Mouse (Mus musculus): ENCODE results near the gene Fam107b. TPM values are rescaled to one million over a fixed set of nuclear protein-coding genes. Genes with fewer than 3 reads are reported as not detected.

Gene Fam107b
- polyA plus RNA-seq, 2 experiments: 9.8 to 20.8 TPM

GRCm38 (mm10) chr2:3817626-3818025, 247.3 kb downstream of the Fam107b start:
- DNase-seq (ENCODE audit: low read depth in 3 of 3, low spot score in 3 of 3) (no peak), ATAC-seq (ENCODE audit: insufficient read depth) (no peak)
- no peak overlapping the region for H3K4me2 ChIP-seq (ENCODE audit: low read depth)
- WGBS (ENCODE audit: insufficient replicate concordance): 47% methylated on average over 3 of the region's 3 CpGs
- no peak for TF ChIP-seq CTCF (IDR thresholded peaks at IDR 0.05; ENCODE audit: low read depth)
- no peak overlapping the region for H3K27ac ChIP-seq
- no peaks in the 10 kb centered on the region for H3K27me3 ChIP-seq (ENCODE audit: control insufficient read depth, insufficient read depth, low read length)
- no peak overlapping the region for H3K9ac ChIP-seq (replicated peaks)
- H3K36me3 ChIP-seq (replicated peaks; ENCODE audit: control insufficient read depth, insufficient read depth, low read depth): no peaks in the 10 kb centered on the region
- no peak overlapping the region for H3K4me3 ChIP-seq (ENCODE audit: insufficient read depth in 1 of 2, low read depth in 2 of 2, low read length in 2 of 2)
- H3K9me3 ChIP-seq (ENCODE audit: control insufficient read depth, low read length): no peaks in the 10 kb centered on the region
- H3K4me1 ChIP-seq (replicated peaks; ENCODE audit: control insufficient read depth in 2 of 2, insufficient read depth in 2 of 2, low read length in 1 of 2): no peaks in the 10 kb centered on the region

DNA sequence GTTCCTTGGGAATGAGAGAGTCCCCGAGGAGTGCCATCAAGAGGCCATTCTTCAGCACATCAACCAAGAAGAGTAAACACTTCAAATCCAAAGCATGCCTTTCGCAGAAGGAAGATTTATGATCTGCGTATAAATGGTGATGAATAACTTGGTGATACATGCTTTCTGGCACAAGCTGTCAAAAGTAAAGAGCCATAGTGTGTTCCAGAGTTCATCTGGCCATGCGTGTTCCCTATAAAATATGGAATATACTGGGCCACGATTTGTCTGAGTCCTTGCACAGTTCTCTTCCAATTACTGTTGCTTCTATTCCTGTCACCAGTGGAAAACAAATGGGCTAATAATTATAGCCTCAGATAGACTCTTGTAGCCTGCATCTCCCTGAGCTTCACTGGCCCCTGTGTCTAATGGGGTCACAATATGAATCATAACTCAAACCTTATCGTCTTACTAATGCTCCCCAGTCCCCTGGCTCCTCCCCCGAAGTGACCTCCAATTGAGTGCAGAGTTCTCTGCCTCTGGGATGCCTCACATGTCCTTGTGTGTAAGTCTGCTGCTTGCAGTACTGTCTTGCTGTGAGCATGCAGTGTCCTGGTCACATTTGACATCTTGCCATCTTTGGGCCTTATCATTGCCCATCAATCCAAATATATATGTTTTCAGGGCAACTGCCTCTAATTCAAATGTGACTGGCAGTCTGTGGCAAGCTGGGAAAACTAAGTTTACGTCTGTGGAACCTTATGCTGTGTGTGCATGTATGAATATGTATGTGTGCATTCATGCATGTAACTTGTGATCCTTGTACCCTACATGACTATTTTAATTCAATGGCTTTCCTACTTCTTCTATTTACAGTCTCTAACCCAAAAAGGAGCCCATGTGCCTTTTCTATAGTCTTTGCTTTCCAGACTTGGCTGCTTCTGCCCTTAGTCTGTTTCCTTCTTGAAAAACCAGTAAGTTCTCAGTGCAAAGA, 252.5 kb downstream of the Fam107b start:
- H3K4me3 ChIP-seq (ENCODE audit: insufficient read depth in 1 of 2, low read depth in 2 of 2, low read length in 2 of 2): no peak overlapping the region
- WGBS (ENCODE audit: insufficient replicate concordance): 68% methylated on average over 8 of the region's 8 CpGs
- H3K4me2 ChIP-seq (ENCODE audit: low read depth): no peak overlapping the region
- no peak for ATAC-seq (ENCODE audit: insufficient read depth)
- H3K9me3 ChIP-seq (ENCODE audit: control insufficient read depth, low read length): no peaks in the 10 kb centered on the region
- TF ChIP-seq EP300 (IDR thresholded peaks at IDR 0.05; ENCODE audit: low read depth): no peak
- TF ChIP-seq CTCF (IDR thresholded peaks at IDR 0.05; ENCODE audit: low read depth): no peak
- H3K9ac ChIP-seq (replicated peaks): no peak overlapping the region
- H3K36me3 ChIP-seq (replicated peaks; ENCODE audit: control insufficient read depth, insufficient read depth, low read depth): no peaks in the 10 kb centered on the region
- no peak for DNase-seq (ENCODE audit: low read depth in 3 of 3, low spot score in 3 of 3)
- H3K4me1 ChIP-seq (replicated peaks; ENCODE audit: control insufficient read depth in 2 of 2, insufficient read depth in 2 of 2, low read length in 1 of 2): no peaks in the 10 kb centered on the region
- H3K27ac ChIP-seq: no peak overlapping the region
- H3K27me3 ChIP-seq (ENCODE audit: control insufficient read depth, insufficient read depth, low read length): no peaks in the 10 kb centered on the region

Other genes with a start within 250 kb of the Fam107b start
- gene Rpp38, start 237.8 kb upstream of the Fam107b start, polyA plus RNA-seq (2012; rRNA removed): 6.2 and 9.9 TPM in 2 replicates
- 13.2 and 14.4 TPM in 2 replicates for gene Rpp38, start 237.8 kb upstream of the Fam107b start, polyA plus RNA-seq (2014; fragmentation: Nextera tagmentation; extraction: Ambion mirVana)
- 0.33 and 0.36 TPM in 2 replicates for gene Acbd7, start 234.3 kb upstream of the Fam107b start, polyA plus RNA-seq (2012; rRNA removed)
- 0.48 and 1.0 TPM in 2 replicates for gene Acbd7, start 234.3 kb upstream of the Fam107b start, polyA plus RNA-seq (2014; fragmentation: Nextera tagmentation; extraction: Ambion mirVana)
- gene Olah, start 173.3 kb upstream of the Fam107b start, polyA plus RNA-seq (2012; rRNA removed): not detected in 2 replicates
- not detected in 2 replicates for gene Olah, start 173.3 kb upstream of the Fam107b start, polyA plus RNA-seq (2014; fragmentation: Nextera tagmentation; extraction: Ambion mirVana)
- not detected in 2 replicates for gene Meig1, start 147.8 kb upstream of the Fam107b start, polyA plus RNA-seq (2012; rRNA removed)
- not detected in 2 replicates for gene Meig1, start 147.8 kb upstream of the Fam107b start, polyA plus RNA-seq (2014; fragmentation: Nextera tagmentation; extraction: Ambion mirVana)
- gene Dclre1c, start 146.4 kb upstream of the Fam107b start, polyA plus RNA-seq (2012; rRNA removed): 3.8 and 4.6 TPM in 2 replicates
- 3.0 and 4.5 TPM in 2 replicates for gene Dclre1c, start 146.4 kb upstream of the Fam107b start, polyA plus RNA-seq (2014; fragmentation: Nextera tagmentation; extraction: Ambion mirVana)
- gene Suv39h2, start 95.5 kb upstream of the Fam107b start, polyA plus RNA-seq (2012; rRNA removed): 2.4 and 4.1 TPM in 2 replicates
- 7.4 and 7.8 TPM in 2 replicates for gene Suv39h2, start 95.5 kb upstream of the Fam107b start, polyA plus RNA-seq (2014; fragmentation: Nextera tagmentation; extraction: Ambion mirVana)
- 0.96 and 1.2 TPM in 2 replicates for gene Gm45902, start 57.7 kb upstream of the Fam107b start, polyA plus RNA-seq (2012; rRNA removed)
- 1.5 and 1.9 TPM in 2 replicates for gene Gm45902, start 57.7 kb upstream of the Fam107b start, polyA plus RNA-seq (2014; fragmentation: Nextera tagmentation; extraction: Ambion mirVana)
- 32.3 and 50.8 TPM in 2 replicates for gene Hspa14, start 57.7 kb upstream of the Fam107b start, polyA plus RNA-seq (2012; rRNA removed)
- 74.0 and 83.8 TPM in 2 replicates for gene Hspa14, start 57.7 kb upstream of the Fam107b start, polyA plus RNA-seq (2014; fragmentation: Nextera tagmentation; extraction: Ambion mirVana)
- 0.17 and 0.33 TPM in 2 replicates for gene Cdnf, start 57.5 kb upstream of the Fam107b start, polyA plus RNA-seq (2012; rRNA removed)
- 0.08 TPM in 1 of 2 replicates, not detected in the other for gene Cdnf, start 57.5 kb upstream of the Fam107b start, polyA plus RNA-seq (2014; fragmentation: Nextera tagmentation; extraction: Ambion mirVana)

Measured in liver, embryonic 14.5 days (tissue).